ENCODE assay signal across 8 mouse cellular contexts in the genomic region with DNA sequence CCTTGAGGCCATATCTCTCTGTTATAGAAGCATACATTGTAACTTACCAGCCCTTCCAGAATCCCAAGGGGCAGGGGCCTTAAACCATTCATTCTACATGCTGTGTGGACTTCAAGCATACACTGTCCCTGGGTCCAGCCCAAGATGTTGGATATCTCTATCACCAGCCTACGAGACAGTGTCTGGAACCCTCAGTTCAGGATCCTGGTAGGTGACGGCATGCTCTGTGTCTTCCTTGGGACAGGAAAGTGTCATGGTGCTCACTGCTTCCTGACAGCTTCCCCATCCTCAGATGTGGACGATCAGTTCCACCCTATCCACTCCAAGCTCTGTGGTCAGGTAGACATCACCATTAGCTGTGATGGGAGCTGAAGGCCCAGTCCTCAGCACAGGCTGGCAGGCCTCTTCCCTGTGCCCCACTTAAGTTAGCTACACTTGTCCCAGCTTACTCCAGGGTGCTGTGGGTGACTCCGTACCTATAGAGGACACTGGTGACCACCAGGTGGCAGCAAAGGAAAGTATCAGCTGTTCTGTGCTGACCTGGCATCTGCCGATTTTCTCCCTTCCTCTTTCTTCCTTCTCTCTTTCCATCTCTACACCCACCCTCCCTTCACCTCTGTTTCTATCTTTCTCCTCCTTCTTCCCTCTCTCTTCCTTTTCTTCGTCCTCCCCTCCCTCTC. TPM values are rescaled to one million over a fixed set of nuclear protein-coding genes. Genes with fewer than 3 reads are reported as not detected.
DNase-seq lines count a peak whose midpoint lies in the region; ATAC-seq and TF ChIP-seq lines count a peak whose summit lies in the region.

No protein-coding gene starts in this region.

- 34% methylated on average over 6 of the region's 6 CpGs for WGBS in embryonic facial prominence, embryonic 10.5 days
- 28% methylated on average over 6 of the region's 6 CpGs for WGBS in kidney, adult 2 months
- 37% methylated on average over 6 of the region's 6 CpGs for WGBS in limb, embryonic 10.5 days
- 32% methylated on average over 6 of the region's 6 CpGs for WGBS in midbrain, embryonic 12.5 days

- peak; percentile 83 for DNase-seq in 3T3-L1 (ENCODE audit: low read depth, low spot score)
- peak; percentile 90 for DNase-seq in adrenal gland, postnatal 10 days
- DNase-seq in embryonic facial prominence, embryonic 10.5 days (ENCODE audit: low spot score), result peak; percentile 80
- peak; percentile 62 to 89 for DNase-seq in heart, adult 18-20 months
- DNase-seq in kidney, adult 2 months, result peak; percentile 76
- DNase-seq in limb, embryonic 10.5 days (ENCODE audit: low spot score), result peak; percentile 86
- peak; percentile 62 to 84 for DNase-seq in spleen, postnatal 4 days (ENCODE audit: low spot score in 2 of 2)

- peak; percentile 78 for ATAC-seq in midbrain, embryonic 12.5 days (ENCODE audit: low FRiP score, low read depth)

- peak; percentile 90 for TF ChIP-seq CTCF in kidney, adult 2 months (conservative IDR thresholded peaks at IDR 0.05; ENCODE audit: insufficient read depth, insufficient read length, low read depth, low read length)

- H3K9me3 ChIP-seq in embryonic facial prominence, embryonic 10.5 days, result no peaks in the 10 kb centered on the region
- no peaks in the 10 kb centered on the region for H3K9me3 ChIP-seq in limb, embryonic 10.5 days (replicated peaks)
- no peaks in the 10 kb centered on the region for H3K9me3 ChIP-seq in midbrain, embryonic 12.5 days

- 0 out of 2 replicates have a peak, but pooled peaks cover 15% of the 10 kb centered on the region for H3K27me3 ChIP-seq in embryonic facial prominence, embryonic 10.5 days (replicated peaks; ENCODE audit: low read depth, poor library complexity, severe bottlenecking)
- no peaks in the 10 kb centered on the region for H3K27me3 ChIP-seq in kidney, adult 2 months (replicated peaks; ENCODE audit: control insufficient read depth, insufficient read depth, low read length)
- peaks cover 18% of the 10 kb centered on the region; the same call in 1 of the 2 replicates for H3K27me3 ChIP-seq in limb, embryonic 10.5 days (ENCODE audit: low read depth, poor library complexity, severe bottlenecking)
- peaks cover 8% of the 10 kb centered on the region; the same call in 1 of the 2 replicates for H3K27me3 ChIP-seq in midbrain, embryonic 12.5 days

- no peak overlapping the region for H3K4me3 ChIP-seq in embryonic facial prominence, embryonic 10.5 days
- no peak overlapping the region for H3K4me3 ChIP-seq in kidney, adult 2 months (ENCODE audit: insufficient read depth, low read depth, low read length)
- H3K4me3 ChIP-seq in limb, embryonic 10.5 days, result no peak overlapping the region
- no peak overlapping the region for H3K4me3 ChIP-seq in midbrain, embryonic 12.5 days

- H3K4me1 ChIP-seq in embryonic facial prominence, embryonic 10.5 days, result peaks cover 5% of the 10 kb centered on the region; the same call in 1 of the 2 replicates
- H3K4me1 ChIP-seq in kidney, adult 2 months (ENCODE audit: control insufficient read depth, insufficient read depth, low read length), result no peaks in the 10 kb centered on the region
- H3K4me1 ChIP-seq in limb, embryonic 10.5 days, result no peaks in the 10 kb centered on the region
- no peaks in the 10 kb centered on the region for H3K4me1 ChIP-seq in midbrain, embryonic 12.5 days

- H3K4me2 ChIP-seq in midbrain, embryonic 12.5 days (replicated peaks), result no peak overlapping the region

- no peak overlapping the region for H3K27ac ChIP-seq in embryonic facial prominence, embryonic 10.5 days (replicated peaks)
- no peak overlapping the region for H3K27ac ChIP-seq in kidney, adult 2 months (ENCODE audit: insufficient read depth, low read depth, low read length)
- H3K27ac ChIP-seq in limb, embryonic 10.5 days, result no peak overlapping the region
- H3K27ac ChIP-seq in midbrain, embryonic 12.5 days (replicated peaks), result no peak overlapping the region

- TF ChIP-seq POLR2A in kidney, adult 2 months (IDR thresholded peaks at IDR 0.05; ENCODE audit: low read depth, low read length), result no peak

- no peak overlapping the region for H3K9ac ChIP-seq in midbrain, embryonic 12.5 days (replicated peaks)

- no peaks in the 10 kb centered on the region for H3K36me3 ChIP-seq in embryonic facial prominence, embryonic 10.5 days (replicated peaks)
- no peaks in the 10 kb centered on the region for H3K36me3 ChIP-seq in kidney, adult 2 months (ENCODE audit: control insufficient read depth, insufficient read depth, low read length)
- H3K36me3 ChIP-seq in limb, embryonic 10.5 days, result no peaks in the 10 kb centered on the region
- no peaks in the 10 kb centered on the region for H3K36me3 ChIP-seq in midbrain, embryonic 12.5 days

RNA-seq across cellular contexts. Expression of a gene that starts 19.7 kb away (rescaled TPM):
- total RNA-seq in adrenal gland, postnatal 10 days (2021), result 1 to 10 TPM in 1 of 2 experiments, under 1 TPM in 1; 0.45 to 1.2 TPM
- 0.20 and 0.51 TPM in 2 replicates for polyA plus RNA-seq in embryonic facial prominence, embryonic 10.5 days (2016; fragmentation: Nextera tagmentation; extraction: Ambion mirVana)
- total RNA-seq in heart, adult 18-20 months (2021), result under 1 TPM in 1 of 2 experiments, not detected in 1; 0.21 TPM
- polyA plus RNA-seq in kidney, adult 2 months (2012; rRNA removed), result 0.24 and 0.25 TPM in 2 replicates
- polyA plus RNA-seq in limb, embryonic 10.5 days (2016; fragmentation: Nextera tagmentation; extraction: Ambion mirVana), result 0.13 and 0.38 TPM in 2 replicates
- polyA plus RNA-seq in midbrain, embryonic 12.5 days (2016; fragmentation: Nextera tagmentation; extraction: Ambion mirVana), result 0.67 and 0.78 TPM in 2 replicates
